Mouse (Mus musculus) MEL-GATA-1-ER (cell line): Measurements from ENCODE around the gene Rasgef1a.

Experiments used
- DNase-seq: peaks from one replicate; pipeline ENCODE4 v3.0.0-alpha.2; 2012; ENCODE audit warnings: low read depth; ENCODE audit errors: extremely low read depth

Rasgef1a gene

DNA sequence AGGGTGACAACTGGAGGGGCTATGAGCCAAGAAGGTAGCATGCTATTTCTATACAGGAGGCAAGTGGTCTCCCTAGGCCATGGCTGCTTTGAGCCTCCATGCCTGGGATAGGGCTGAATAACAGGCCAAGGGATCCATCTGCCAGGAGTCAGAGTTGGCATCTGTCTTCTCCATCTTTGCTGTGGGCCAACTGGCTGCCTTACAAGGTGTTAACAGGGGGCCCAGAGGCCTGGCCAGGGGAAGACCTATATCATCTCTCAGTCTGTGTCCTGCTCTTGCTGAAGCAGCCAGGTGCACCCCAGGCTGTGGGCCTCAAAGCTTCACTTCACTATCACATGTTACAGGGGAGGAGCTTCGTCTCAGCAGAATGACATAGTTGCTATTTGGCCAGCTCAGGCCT lies 60.9 kb downstream of the Rasgef1a start:
- no peak for DNase-seq

DNA sequence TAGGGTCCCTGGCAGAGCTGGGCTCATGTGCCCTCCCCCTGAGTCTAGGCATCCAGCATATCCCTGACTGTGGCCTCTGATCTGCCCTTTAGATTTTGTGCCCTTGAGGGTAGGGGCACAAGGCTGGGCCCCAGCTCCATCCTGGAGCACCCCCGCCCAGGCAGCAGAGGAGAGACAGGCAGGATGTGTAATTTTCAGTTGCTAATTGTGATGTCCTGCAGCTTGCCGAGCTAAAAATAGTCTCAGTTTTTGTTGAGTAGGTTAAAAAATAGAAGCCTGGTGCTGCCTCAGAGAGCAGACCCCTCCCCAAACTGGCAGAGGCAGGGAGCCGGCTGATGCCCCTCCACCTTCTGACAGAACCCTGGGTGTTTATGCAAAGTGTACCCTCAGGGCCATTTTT lies 62.9 kb downstream of the Rasgef1a start:
- DNase-seq = no peak

DNA sequence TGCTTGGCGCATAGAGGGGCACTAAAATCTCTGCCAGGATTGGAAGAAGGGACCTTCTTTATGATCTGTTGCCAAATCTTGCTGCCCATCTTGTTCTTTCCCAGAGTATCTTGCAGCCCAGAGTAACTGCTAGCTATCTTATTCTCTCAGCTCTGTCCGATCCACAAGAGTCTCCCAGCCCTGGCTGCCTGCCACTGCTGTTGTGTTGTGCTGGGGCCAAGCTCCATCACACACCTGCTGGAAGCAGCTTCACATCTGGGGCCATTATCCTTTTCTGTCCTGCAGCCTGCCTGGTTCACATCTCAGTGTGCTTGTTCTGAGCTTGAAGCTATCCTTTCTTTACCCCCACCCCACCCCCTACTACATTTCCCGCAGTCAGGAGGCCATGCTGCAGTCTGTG lies 65.0 kb downstream of the Rasgef1a start:
- DNase-seq = no peak

DNA sequence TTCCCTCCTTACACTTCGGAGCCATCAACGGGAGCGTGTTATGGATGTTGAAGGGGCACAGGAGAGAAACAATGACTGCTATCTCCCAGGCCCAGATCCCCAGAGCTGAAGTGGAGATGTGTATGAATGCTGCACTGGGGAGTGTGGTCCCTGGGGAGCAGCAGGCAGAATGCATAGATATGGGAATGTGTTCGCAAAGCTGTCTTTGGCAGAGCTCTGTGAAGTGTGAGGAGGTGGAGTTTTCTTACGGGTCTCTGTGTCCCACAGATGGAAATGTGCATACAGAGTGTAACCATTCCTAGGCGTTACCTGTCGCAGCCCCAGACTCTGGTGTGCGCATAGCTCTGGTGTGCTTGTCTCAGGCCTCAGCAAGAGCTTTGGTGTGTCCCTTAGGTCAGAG lies 65.5 kb downstream of the Rasgef1a start:
- DNase-seq = no peak

DNA sequence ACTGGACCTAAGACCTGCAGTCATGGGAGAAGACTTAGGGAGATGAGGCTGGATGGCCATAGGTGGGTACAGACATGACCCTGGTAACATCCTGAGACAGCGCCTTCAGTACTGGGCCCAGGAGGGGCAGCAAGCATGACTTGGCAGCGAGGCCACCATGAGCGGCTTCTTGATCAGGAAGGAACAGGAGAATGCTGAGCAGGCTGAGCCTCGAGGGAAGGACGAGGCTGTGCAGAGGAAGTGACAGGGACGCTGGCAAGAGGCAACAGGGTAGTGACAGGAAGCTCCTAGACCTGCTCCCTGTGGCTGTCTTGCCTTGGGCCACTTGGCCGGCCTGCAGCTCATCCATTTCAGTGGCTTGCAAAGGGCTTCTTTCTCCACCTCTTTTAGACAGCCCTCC lies 66.2 kb downstream of the Rasgef1a start:
- no peak for DNase-seq

DNA sequence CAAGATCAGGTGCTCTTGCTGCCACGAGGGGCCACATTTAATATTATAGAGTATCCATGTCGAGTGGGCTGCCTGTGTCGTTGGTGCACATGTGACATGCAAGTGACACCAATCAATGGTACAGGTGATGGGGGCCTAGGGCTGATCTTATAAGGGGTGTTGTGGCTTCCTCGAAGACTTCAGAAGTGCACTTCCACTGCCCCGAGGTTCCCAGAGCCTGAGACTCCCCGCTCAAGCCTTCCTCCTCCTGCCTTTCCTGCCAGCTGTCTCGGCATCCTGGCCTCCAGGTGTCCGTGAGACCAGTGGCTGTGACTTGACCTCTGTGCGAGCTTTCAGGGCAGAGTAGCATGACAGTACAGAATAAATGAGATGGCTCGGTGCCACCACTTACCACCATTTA lies 67.5 kb downstream of the Rasgef1a start:
- DNase-seq = no peak

DNA sequence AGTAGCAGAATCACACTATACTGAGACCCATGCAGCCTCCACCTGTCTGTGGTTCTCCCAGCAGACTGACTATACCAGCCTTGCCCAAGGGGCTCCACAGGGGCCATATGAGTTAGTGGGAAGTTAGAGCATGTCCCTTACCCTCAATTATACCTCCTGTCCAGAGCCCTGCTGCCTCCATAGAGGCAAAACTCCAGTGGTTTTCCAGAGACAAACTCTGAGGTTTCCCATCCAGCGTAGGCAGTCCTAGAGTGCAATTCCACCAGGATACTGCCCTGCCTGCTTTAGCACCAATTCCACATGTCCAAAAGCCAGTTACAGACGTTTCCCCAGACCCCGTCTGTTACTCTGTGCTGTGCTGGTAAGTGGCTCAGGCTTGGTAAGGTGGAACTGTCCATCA lies 68.1 kb downstream of the Rasgef1a start:
- no peak for DNase-seq

DNA sequence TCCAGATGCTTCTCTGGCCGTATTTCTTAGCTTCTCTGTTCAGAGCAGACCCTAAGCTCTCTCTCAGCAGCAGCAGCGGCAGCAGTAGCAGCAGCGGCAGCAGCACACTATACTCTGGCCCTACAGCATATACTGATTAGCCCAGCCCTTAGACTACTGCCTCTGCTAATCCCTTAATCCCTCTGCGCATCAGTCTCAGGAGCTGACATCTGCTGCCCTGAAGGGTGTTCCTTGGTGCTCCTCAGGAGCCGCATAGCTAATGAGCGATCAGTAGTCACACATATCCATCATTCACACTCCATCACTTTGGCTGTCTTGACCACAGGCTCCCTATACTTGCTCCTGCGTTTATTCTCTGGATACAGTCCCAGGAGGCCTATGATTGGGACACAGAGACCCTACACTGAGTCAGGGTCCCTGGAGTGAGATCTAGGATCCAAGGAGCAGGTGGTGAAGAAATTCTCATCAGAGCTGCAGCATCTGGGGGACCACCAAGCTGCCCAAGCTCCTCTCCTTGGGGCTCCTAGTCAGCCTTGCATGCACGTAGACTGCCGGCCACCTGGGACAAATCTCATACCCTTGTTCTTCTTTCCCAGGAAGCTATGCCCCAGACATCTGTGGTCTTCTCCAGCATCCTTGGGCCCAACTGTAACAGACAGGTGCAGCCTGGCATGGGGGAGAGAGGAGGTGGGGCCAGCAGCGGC lies 68.7 kb downstream of the Rasgef1a start:
- DNase-seq = no peak

DNA sequence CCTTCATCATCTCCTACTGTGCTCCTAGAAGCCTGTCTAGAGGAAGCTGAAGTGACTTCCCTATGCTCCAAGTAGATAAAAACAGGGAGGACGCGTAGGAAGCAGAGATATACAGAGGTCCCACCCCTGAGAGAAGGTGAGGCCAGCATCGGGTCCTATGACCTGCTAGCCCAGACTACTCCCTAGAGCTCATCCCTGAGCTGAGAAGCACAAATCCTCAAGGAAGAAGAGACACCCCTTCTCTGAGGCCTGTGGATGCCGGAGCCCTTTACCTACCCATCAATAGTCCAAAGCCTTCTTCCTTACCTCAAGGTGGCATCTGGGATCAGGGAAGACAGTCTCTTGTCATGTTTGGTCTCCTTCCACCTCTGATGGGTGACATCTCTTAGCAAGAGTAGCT lies 69.5 kb downstream of the Rasgef1a start:
- peak; percentile 20 for DNase-seq

DNA sequence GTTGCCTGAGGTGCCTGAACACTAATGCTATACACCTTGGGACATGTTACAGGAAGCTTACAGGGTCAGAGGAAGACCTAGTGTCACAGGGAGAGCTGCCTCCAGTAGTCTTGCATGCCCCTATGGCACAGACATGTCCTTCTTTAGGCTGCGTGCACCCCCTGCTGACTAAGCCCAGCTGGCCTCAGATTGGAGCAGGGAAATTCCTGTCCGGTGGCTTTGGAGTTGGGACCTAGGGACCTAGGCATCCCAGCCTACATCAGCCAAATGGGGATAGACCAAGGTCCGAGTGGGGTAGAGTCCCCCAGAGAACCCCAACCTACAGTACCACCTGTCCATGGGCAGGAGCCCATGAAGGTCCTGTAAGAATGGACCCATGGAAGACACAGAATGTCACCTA lies 71.1 kb downstream of the Rasgef1a start:
- DNase-seq = no peak

DNA sequence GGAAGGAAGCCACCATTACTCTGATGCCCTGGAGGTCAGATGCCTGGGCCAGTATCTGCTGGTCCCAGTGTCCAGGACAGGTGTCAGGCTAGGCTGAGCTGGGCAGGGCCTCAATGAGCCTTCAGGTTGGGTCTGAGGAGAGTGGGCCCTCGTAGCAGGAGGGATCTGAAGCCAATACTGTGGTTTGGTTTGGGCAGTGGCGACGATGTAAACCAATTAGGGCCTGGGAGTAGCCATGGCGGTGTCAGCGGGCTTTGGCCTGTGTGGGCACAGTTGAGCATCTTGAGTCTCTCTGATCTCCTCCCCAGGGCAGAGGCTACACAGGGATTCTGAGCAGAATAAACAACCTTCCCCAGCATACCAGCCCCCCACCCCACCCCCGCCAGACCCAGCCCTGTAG lies 72.4 kb downstream of the Rasgef1a start:
- no peak for DNase-seq

DNA sequence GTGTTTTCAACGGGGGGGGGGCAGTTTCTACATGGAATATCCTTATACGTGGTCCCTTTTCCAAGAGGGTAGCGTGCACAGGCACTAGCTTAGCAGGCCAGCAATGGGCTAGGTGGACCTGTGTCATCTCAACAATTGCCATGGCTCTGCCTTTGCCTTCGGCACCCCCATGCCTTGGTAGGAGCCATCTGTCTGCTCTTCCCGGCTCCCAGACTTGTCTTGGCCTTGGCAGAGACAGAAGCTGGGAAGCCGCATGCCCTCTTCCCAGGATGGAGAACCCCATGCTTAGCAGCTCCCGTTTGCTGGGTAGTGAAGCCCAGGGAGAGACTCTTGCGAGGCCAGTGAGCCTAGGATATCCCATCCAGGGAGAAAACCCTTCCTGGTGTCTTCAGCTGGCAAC lies 73.4 kb downstream of the Rasgef1a start:
- DNase-seq = no peak

DNA sequence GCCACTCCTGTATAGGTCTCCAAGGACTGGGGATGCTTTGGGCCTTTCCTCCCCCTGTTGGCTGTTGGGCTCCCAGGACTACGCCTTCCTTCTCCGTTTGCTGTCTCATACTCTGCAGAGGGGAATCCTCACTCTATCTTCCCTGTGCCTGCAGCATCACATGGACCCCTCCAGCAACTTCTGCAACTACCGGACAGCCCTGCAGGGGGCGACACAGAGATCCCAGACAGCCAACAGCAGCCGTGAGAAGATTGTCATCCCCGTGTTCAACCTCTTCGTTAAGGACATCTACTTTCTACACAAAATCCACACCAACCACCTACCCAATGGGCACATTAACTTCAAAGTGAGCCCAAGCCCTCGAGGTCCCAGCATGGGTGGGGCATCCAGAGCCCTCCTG lies 76.7 kb downstream of the Rasgef1a start:
- DNase-seq = no peak

DNA sequence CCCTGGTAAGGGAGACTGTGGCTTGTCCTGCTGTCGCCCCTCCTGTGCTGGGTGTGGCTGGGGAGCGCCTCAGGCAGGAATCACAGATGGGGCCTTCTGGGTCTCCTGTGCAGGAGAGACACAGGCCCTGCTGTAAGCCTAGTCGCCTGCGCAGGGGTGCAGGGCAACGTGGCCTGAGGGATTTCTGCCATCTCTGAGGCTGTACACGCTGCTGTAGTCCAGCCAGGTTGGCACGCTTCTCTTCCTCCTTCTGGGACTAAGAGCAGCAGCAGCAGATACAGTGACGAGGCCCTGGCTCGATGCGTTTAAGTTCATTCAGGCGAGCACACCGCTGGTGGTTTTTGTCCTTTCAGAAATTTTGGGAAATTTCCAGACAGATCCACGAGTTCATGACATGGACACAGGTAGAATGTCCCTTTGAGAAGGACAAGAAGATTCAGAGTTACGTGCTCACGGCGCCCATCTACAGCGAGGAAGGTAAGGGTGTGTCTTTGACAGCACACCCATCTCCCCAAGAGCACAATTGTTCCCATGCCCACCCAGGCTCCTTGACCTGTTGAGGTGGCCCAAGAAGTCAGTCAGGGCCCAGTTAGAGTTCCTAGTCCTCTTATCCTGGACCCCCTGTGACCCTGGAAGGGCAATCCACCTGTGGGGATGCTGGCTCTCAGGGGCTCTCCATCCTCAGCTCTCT lies 77.7 kb downstream of the Rasgef1a start:
- no peak for DNase-seq

DNA sequence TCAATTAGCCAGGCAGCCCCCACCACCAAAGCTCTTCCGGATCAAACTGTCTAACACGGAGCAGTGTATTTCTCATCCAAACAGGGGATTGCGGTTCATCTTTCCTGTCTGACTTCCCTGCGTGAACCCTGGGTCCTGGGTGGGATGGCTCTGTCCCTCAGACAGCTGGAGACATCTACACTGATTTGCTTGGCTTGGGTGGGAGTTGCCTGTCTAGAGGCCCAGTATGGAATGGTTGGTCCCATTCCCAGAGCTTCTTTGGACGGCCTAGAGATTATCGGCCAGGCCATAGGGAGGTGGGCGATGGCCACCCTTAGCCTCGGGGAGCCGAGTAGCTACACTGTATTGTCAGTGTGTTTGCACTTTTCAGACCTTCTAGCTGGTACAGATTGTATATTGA lies 79.6 kb downstream of the Rasgef1a start:
- DNase-seq = no peak

DNA sequence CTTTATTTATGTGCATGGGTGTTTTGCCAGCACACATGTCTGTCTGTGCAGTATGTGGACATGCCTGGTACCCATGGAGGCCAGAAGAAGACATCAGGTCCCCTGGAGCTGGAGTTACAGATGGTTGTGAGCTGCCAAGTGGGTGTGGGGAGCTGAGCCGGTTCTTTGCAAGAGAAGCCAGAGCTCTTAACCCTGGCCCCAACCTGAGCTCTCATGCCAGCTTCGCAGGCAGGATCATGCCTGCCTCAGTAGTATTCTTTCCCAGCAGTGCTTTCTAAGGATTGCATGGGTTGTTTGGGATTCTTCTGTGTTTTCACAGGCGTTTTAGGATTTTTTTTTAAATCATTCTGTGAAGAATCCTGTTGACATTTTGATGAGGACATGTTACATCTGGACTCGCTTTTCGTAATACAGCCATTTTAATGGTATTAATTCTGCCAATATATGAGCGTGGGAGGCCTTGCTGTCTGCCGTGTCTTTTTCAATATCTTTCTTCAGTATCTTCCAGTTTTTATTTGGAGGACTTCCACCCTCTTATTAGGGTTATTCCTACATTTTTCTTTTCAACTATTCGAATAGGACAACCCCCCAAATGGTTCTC lies 86.6 kb downstream of the Rasgef1a start:
- DNase-seq = no peak

DNA sequence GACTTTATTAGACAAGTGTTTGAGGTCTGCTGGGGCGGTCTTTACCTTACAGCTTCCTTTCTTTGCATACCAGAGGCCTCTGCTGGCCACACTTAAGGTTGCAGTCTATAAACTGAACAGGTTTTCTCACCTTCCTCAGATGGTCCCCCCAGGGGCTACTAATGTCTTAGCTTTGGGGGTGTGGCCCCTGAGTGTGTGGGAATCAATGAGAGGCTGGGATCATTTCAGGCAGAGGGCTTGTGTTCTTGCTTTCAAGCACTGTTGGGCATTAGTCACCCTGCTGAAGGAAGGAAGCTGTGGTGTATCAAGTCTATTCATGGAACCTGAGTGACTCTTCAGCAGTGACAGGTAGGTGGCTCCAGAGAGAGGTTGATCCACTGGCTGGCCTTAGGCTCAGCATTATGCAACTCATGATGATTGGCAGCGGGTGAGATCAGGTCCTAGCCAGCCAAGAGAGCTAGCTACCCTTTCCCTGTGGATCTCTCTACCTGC lies 88.1 kb downstream of the Rasgef1a start:
- no peak for DNase-seq

DNA sequence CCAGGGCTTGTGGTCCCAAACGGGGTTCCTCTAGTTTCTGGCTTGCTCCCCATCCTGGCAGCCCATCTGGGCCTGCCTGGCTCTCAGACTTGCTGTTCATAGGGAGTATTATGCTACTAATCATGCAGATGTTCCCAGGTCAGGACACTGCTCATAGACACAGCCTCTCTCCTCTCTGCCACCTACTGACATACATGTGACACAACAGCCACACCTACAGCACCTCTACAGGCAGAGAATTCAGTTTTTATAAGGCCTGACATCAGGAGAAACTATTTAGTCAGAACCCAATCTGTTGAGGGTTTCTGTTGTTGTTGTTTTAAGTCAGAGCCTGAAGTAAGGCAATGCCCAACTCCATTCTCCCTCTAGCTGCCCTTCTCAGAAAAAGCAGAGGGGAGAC lies 100.6 kb downstream of the Rasgef1a start:
- DNase-seq = no peak

DNA sequence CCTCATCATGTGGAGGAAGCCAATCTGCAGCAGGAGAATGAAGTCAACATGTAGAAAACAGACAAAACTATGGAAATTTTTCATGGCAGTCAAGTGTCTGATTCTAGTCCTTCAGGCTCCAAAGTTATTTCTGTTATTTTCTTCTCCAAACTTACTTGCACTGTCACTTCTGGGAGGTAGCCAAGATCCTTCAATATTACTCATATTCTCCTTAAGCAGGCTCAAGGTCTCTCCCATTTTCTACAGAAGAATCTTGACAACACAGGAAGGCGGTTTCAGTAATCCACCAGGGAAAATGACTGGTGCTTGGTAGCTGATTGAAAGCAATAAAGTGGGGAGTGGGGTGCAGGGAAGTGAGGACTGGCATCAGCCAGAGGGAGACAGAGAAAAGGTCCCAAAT lies 111.5 kb downstream of the Rasgef1a start:
- no peak for DNase-seq

DNA sequence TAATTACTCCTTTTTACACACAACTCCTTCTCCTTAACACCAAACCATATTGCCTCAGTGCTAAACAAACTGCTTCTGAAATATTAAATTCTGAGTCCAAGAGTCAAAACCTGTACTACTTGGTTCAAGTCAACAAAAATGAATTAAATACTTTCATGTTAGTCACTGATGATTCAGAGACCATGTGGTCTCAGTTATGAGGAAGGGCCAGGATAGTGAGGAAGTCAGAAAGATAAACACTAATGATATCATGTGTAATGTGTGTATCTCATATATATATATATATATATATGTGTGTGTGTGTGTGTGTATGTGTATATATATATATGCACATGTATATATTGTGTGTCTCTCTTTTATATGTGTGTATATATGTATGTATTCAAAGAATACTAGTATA lies 115.3 kb downstream of the Rasgef1a start:
- DNase-seq = no peak

DNA sequence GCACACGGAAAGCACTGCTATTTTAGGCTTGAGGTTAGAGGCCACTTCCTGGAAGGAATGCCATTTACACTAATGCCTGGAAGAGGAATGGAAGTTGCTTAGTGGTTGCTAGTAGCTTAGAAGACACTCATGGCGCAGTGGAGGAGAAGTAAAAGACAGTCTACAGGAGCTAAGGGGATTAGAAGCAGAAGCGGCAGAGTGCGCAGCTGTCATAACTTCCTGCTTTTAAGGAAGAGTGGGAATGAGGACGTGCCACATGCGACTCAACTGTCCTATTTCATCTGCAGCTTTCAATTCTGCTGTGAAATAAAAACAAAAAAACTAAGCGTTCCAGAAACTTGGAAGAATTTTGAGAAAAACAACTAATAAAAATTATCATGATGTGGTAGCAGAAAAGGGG lies 116.0 kb downstream of the Rasgef1a start:
- peak; percentile 55 for DNase-seq

DNA sequence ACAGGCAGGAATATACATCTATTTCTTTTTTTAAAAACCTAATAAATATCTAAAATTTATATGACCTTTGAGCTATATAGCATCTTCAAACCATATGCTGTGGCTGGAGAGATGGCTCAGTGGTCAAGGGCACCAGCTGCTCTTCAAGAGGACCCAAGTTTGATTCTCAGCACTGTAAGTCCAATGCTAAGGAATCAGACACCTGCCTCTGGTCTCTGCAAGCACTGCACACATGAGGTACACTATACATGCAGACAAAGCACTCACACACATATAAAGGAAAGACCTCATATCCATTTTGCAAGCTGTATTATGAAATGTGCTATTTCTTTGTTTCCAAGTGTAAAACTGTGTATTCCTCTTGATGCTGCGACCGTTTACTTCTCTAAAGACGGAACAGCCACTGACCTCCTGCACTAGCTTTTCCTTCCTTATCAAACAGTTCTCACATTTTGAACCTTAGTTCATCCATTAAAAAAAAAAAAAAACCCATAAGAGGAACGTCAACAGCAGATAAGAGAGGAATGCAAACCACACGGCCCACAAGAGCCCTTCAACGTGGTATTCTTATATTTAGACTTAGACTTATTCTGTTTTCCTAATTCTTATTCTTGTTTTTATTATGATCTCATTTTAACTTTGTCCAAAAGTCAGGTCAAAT lies 116.7 kb downstream of the Rasgef1a start:
- DNase-seq = peak; percentile 83
